Mouse (Mus musculus) lung, postnatal 0 days (tissue): ENCODE results near the gene Nexmif.
A peak's percentile ranks its signal among the peaks of the same experiment; 100 is the strongest.

Experiments used
- CTCF ChIP-seq: IDR thresholded peaks from 2 replicates; pipeline ENCODE4 v1.5.1; 2016; ENCODE audit warnings: antibody characterized with exemption, mild to moderate bottlenecking
- EP300 ChIP-seq: IDR thresholded peaks from 2 replicates; pipeline ENCODE4 v1.6.1; 2016; ENCODE audit warnings: antibody characterized with exemption, mild to moderate bottlenecking, control low read depth

GRCm38 (mm10) chrX:104179257-104179656 lies 21.7 kb downstream of the Nexmif start:
- peak; percentile 83 for TF ChIP-seq CTCF
- TF ChIP-seq EP300, result no peak
